ENCODE assay signal across 16 mouse cellular contexts in the genomic region with DNA sequence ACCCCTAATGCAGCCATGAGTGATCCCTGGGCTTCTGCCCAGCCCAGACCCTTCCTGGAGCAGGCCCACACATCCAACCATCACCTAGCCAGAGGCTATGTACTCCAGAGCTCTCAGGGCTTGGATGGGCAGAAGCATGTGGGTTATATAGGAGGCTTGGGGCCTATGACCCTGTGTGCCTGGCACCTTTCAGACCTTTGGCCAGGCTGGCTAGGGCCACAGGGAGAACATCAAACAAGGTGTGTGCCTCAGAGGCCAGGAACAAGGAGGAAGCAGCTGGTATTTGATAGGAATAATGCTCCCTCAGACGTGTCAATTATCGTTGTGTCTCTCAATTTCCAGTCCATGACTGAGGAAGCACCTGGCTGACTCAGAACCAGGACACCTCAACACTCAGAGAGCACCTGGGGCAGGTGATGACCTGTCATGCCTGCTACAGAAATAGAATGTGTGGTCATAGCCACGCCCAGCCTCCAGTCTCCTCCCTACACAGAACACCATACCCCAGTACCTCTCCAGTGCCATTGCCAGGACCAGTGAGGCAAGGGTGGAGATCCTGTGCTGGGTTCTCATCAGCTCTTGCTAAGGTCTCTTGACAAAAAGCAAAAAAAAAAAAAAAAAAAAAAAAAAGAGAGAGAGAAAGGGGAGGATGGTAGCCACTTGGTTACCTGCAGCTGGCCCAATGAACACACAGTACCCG. TPM values are rescaled to one million over a fixed set of nuclear protein-coding genes. Genes with fewer than 3 reads are reported as not detected.
DNase-seq lines count a peak whose midpoint lies in the region; ATAC-seq and TF ChIP-seq lines count a peak whose summit lies in the region.
"Had no signal": no experiment of that assay in that cellular context is flagged by ENCODE, and none has a peak within 500 bp of the region (broad histone marks: within the 10 kb centered on the region; RNA-seq: fewer than 3 reads in every experiment).

No protein-coding gene starts in this region.

- H3K36me3 ChIP-seq in kidney, adult 2 months (ENCODE audit: control insufficient read depth, insufficient read depth, low read length) = no peaks in the 10 kb centered on the region
- H3K36me3 ChIP-seq in lung, embryonic 16.5 days (ENCODE audit: control insufficient read depth, insufficient read depth, low read length) = no peaks in the 10 kb centered on the region
- no peaks in the 10 kb centered on the region for H3K36me3 ChIP-seq in limb, embryonic 14.5 days (ENCODE audit: control insufficient read depth, insufficient read depth, low read length)
- H3K36me3 ChIP-seq in stomach, embryonic 15.5 days = no peaks in the 10 kb centered on the region
- H3K36me3 ChIP-seq: heart, embryonic 15.5 days; neural tube, embryonic 12.5 days had no signal

- H3K4me1 ChIP-seq in kidney, adult 2 months (ENCODE audit: control insufficient read depth, insufficient read depth, low read length) = peaks cover 31% of the 10 kb centered on the region
- H3K4me1 ChIP-seq in lung, embryonic 16.5 days (replicated peaks; ENCODE audit: control insufficient read depth, insufficient read depth, low read length) = peaks cover 28% of the 10 kb centered on the region
- peaks cover 18% of the 10 kb centered on the region; the same call in 1 of the 2 replicates for H3K4me1 ChIP-seq in limb, embryonic 14.5 days (ENCODE audit: control insufficient read depth, insufficient read depth, low read length)
- H3K4me1 ChIP-seq in stomach, embryonic 15.5 days = peaks cover 44% of the 10 kb centered on the region

- TF ChIP-seq CTCF in kidney, adult 2 months (conservative IDR thresholded peaks at IDR 0.05; ENCODE audit: insufficient read depth, insufficient read length, low read depth, low read length) = no peak

- no peak overlapping the region for H3K9ac ChIP-seq in lung, embryonic 16.5 days (ENCODE audit: low read length)
- no peak overlapping the region for H3K9ac ChIP-seq in limb, embryonic 14.5 days (ENCODE audit: low read depth, low read length, severe bottlenecking)
- H3K9ac ChIP-seq in stomach, embryonic 15.5 days = no peak overlapping the region
- H3K9ac ChIP-seq: heart, embryonic 15.5 days; neural tube, embryonic 12.5 days had no signal

- WGBS in kidney, adult 2 months = 61% methylated on average over 4 of the region's 4 CpGs
- 82% methylated on average over 4 of the region's 4 CpGs for WGBS in lung, embryonic 16.5 days
- WGBS in limb, embryonic 14.5 days = 77% methylated on average over 4 of the region's 4 CpGs
- WGBS in stomach, embryonic 15.5 days = 77% methylated on average over 4 of the region's 4 CpGs

- no peaks in the 10 kb centered on the region for H3K27me3 ChIP-seq in kidney, adult 2 months (replicated peaks; ENCODE audit: control insufficient read depth, insufficient read depth, low read length)
- no peaks in the 10 kb centered on the region for H3K27me3 ChIP-seq in lung, embryonic 16.5 days (ENCODE audit: control insufficient read depth, insufficient read depth, low read depth, low read length)
- no peaks in the 10 kb centered on the region for H3K27me3 ChIP-seq in limb, embryonic 14.5 days (ENCODE audit: control insufficient read depth, insufficient read depth, low read length)
- no peaks in the 10 kb centered on the region for H3K27me3 ChIP-seq in stomach, embryonic 15.5 days (replicated peaks)
- H3K27me3 ChIP-seq: heart, embryonic 15.5 days; neural tube, embryonic 12.5 days; Patski had no signal

- no peak for DNase-seq in kidney, adult 2 months
- no peak for DNase-seq in kidney, postnatal 25 days
- no peak for DNase-seq in lung, postnatal 36 days
- DNase-seq in limb, embryonic 14.5 days (ENCODE audit: low spot score) = no peak
- DNase-seq in thymus, postnatal 25 days = no peak
- DNase-seq in thymus, postnatal 0 days (ENCODE audit: low spot score) = no peak
- DNase-seq: cerebellum, postnatal 25 days; right cerebral cortex, postnatal 25 days; thymus, adult 2 months had no signal

- TF ChIP-seq POLR2A in kidney, adult 2 months (IDR thresholded peaks at IDR 0.05; ENCODE audit: low read depth, low read length) = no peak
- TF ChIP-seq POLR2A in limb, embryonic 14.5 days (IDR thresholded peaks at IDR 0.05; ENCODE audit: borderline replicate concordance, extremely low read depth, insufficient read depth, insufficient read length) = no peak

- no peaks in the 10 kb centered on the region for H3K9me3 ChIP-seq in lung, embryonic 16.5 days (ENCODE audit: control insufficient read depth, low read length)
- no peaks in the 10 kb centered on the region for H3K9me3 ChIP-seq in limb, embryonic 14.5 days (ENCODE audit: control insufficient read depth, low read length)
- H3K9me3 ChIP-seq in stomach, embryonic 15.5 days = no peaks in the 10 kb centered on the region
- H3K9me3 ChIP-seq: heart, embryonic 15.5 days; hindbrain, embryonic 10.5 days; neural tube, embryonic 12.5 days had no signal

- H3K27ac ChIP-seq in kidney, adult 2 months (ENCODE audit: insufficient read depth, low read depth, low read length) = no peak overlapping the region; the same call in 1 of the 2 replicates
- H3K27ac ChIP-seq in lung, embryonic 16.5 days (ENCODE audit: low read length) = no peak overlapping the region
- no peak overlapping the region for H3K27ac ChIP-seq in limb, embryonic 14.5 days (replicated peaks; ENCODE audit: low read depth, low read length)
- H3K27ac ChIP-seq in stomach, embryonic 15.5 days = no peak overlapping the region
- H3K27ac ChIP-seq: heart, embryonic 15.5 days; macrophage; neural tube, embryonic 12.5 days had no signal

- H3K4me3 ChIP-seq in kidney, adult 2 months (ENCODE audit: insufficient read depth, low read depth, low read length) = peak overlapping the region; percentile 2; the same call in 1 of the 2 replicates
- peak overlapping the region; percentile 9; the same call in 1 of the 2 replicates for H3K4me3 ChIP-seq in lung, embryonic 16.5 days (ENCODE audit: low read length)
- no peak overlapping the region for H3K4me3 ChIP-seq in limb, embryonic 14.5 days (replicated peaks; ENCODE audit: low read length)
- H3K4me3 ChIP-seq in stomach, embryonic 15.5 days (replicated peaks) = no peak overlapping the region
- H3K4me3 ChIP-seq: heart, embryonic 15.5 days; hindbrain, embryonic 10.5 days; neural tube, embryonic 12.5 days had no signal

- peak overlapping the region; percentile 45; the same call in 1 of the 2 replicates for H3K4me2 ChIP-seq in lung, embryonic 16.5 days (ENCODE audit: low read depth, low read length)
- H3K4me2 ChIP-seq in limb, embryonic 14.5 days (replicated peaks; ENCODE audit: low read depth, low read length, severe bottlenecking) = no peak overlapping the region
- 0 out of 2 replicates have a peak overlapping the region, but pooled peaks have one; percentile 17 for H3K4me2 ChIP-seq in stomach, embryonic 15.5 days
- H3K4me2 ChIP-seq: heart, embryonic 15.5 days; neural tube, embryonic 12.5 days had no signal

- ATAC-seq in lung, embryonic 16.5 days (ENCODE audit: low read depth) = no peak
- peak; percentile 17; the same call in 1 of the 2 replicates for ATAC-seq in limb, embryonic 14.5 days (ENCODE audit: low FRiP score, low read depth)
- ATAC-seq in stomach, embryonic 15.5 days (ENCODE audit: insufficient read depth, low FRiP score, low read depth) = no peak
- ATAC-seq: Patski had no signal

RNA-seq across cellular contexts. Expression of a gene that starts 54.6 kb away (rescaled TPM):
- polyA plus RNA-seq in kidney, adult 2 months (2012; rRNA removed) = 114 and 138 TPM in 2 replicates
- polyA plus RNA-seq in lung, embryonic 16.5 days (2015; fragmentation: Nextera tagmentation; extraction: Ambion mirVana) = 298 and 315 TPM in 2 replicates
- polyA plus RNA-seq in limb, embryonic 14.5 days (2012; rRNA removed) = 66.4 and 75.0 TPM in 2 replicates
- polyA plus RNA-seq in limb, embryonic 14.5 days (2014; fragmentation: Nextera tagmentation; extraction: Ambion mirVana) = 77.8 and 80.2 TPM in 2 replicates
- 70.3 and 79.2 TPM in 2 replicates for polyA plus RNA-seq in stomach, embryonic 15.5 days (2015; fragmentation: Nextera tagmentation; extraction: Ambion mirVana)
- 22.1 and 22.9 TPM in 2 replicates for polyA plus RNA-seq in thymus, postnatal 0 days (2015; fragmentation: Nextera tagmentation; extraction: Ambion mirVana)

Comparison
In these comparisons a context has a peak if more than half of its experiments do, and no peak if none do; other contexts are left out.
1. H3K4me3 ChIP-seq: peak in kidney, adult 2 months (single experiment) and lung, embryonic 16.5 days (single experiment); none in limb, embryonic 14.5 days (single experiment) and stomach, embryonic 15.5 days (single experiment).